Mouse (Mus musculus): ENCODE measurements at regions not wholly inside any gene's neighbourhood (a gene's known extent, or its start where the extent isn't known, plus 50 kb on each side); places are given as distances from the start of the nearest gene placed in this dataset.

- no peak for ATAC-seq (ENCODE audit: insufficient read depth)
- Histone ChIP-seq H3K4me2 (ENCODE audit: low read depth) (no peak overlapping the region), H3K4me1 (replicated peaks; ENCODE audit: control insufficient read depth in 2 of 2, insufficient read depth in 2 of 2, low read length in 1 of 2) (no peaks in the 10 kb centered on the region), H3K36me3 (replicated peaks; ENCODE audit: control insufficient read depth, insufficient read depth, low read depth) (no peaks in the 10 kb centered on the region), H3K4me3 (ENCODE audit: insufficient read depth in 1 of 2, low read depth in 2 of 2, low read length in 2 of 2) (no peak overlapping the region), H3K9ac (replicated peaks) (no peak overlapping the region), H3K9me3 (ENCODE audit: control insufficient read depth, low read length) (no peaks in the 10 kb centered on the region), H3K27me3 (ENCODE audit: control insufficient read depth, insufficient read depth, low read length) (no peaks in the 10 kb centered on the region), H3K27ac (no peak overlapping the region)
- no peak for DNase-seq (ENCODE audit: low read depth in 3 of 3, low spot score in 3 of 3)
- 73% methylated on average over 1 of the region's 1 CpGs for WGBS (ENCODE audit: insufficient replicate concordance)
- TF ChIP-seq CTCF (IDR thresholded peaks at IDR 0.05; ENCODE audit: low read depth) (no peak), EP300 (IDR thresholded peaks at IDR 0.05; ENCODE audit: low read depth) (no peak)
Observed at GRCm38 (mm10) chr16:75232133-75232532, 353.7 kb downstream of the Lipi start.

DNA sequence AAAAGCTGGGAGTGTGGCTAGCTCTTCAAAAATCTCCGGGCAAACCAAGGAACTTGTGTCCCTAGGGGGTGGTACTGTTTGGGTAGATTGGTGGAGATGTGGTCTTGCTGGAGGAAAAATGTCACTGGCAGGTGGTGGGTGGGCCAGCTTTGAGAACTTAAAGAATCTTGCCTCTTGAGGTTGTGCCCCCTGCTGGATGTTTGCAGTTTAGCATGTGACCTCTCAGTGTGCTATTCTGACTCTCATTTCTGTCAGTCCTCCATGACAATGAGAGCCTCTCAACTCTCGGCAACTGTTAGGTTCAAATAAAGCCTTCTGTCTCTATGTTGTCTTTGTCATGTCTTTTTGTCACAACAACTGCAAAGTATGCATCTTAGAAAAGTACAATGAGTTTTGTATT is 392.5 kb downstream of the Lipi start:
- TF ChIP-seq EP300 (IDR thresholded peaks at IDR 0.05; ENCODE audit: low read depth) (no peak), CTCF (IDR thresholded peaks at IDR 0.05; ENCODE audit: low read depth) (peak; percentile 18; the same call in 1 of the 2 replicates)
- ATAC-seq (ENCODE audit: insufficient read depth): no peak
- WGBS (ENCODE audit: insufficient replicate concordance): 53% methylated on average over 2 of the region's 2 CpGs
- Histone ChIP-seq H3K36me3 (replicated peaks; ENCODE audit: control insufficient read depth, insufficient read depth, low read depth) (no peaks in the 10 kb centered on the region), H3K4me3 (ENCODE audit: insufficient read depth in 1 of 2, low read depth in 2 of 2, low read length in 2 of 2) (no peak overlapping the region), H3K4me2 (ENCODE audit: low read depth) (no peak overlapping the region), H3K9me3 (ENCODE audit: control insufficient read depth, low read length) (no peaks in the 10 kb centered on the region), H3K9ac (replicated peaks) (no peak overlapping the region), H3K27me3 (ENCODE audit: control insufficient read depth, insufficient read depth, low read length) (no peaks in the 10 kb centered on the region), H3K4me1 (replicated peaks; ENCODE audit: control insufficient read depth in 2 of 2, insufficient read depth in 2 of 2, low read length in 1 of 2) (no peaks in the 10 kb centered on the region), H3K27ac (no peak overlapping the region)
- DNase-seq (ENCODE audit: low read depth in 3 of 3, low spot score in 3 of 3): no peak

DNA sequence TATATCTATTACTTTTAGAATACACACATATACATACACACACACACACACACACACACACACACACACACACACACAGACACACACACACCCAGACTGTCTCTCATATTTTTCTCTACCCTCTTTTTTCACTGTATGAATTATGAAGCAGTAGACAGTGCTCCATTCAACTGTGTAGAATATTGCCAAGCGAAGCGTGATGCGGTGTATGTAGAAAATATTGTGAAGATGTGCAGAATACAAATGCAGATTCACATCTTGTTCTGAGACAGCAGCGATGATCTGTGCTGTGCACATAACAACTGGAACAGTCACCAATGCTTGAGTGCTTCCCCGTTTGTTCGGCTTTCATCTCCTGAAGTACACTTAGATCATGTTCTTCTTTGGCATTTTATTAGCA is 395.5 kb downstream of the Lipi start:
- Histone ChIP-seq H3K4me2 (ENCODE audit: low read depth) (no peak overlapping the region), H3K27me3 (ENCODE audit: control insufficient read depth, insufficient read depth, low read length) (no peaks in the 10 kb centered on the region), H3K9me3 (ENCODE audit: control insufficient read depth, low read length) (no peaks in the 10 kb centered on the region), H3K27ac (no peak overlapping the region), H3K4me1 (replicated peaks; ENCODE audit: control insufficient read depth in 2 of 2, insufficient read depth in 2 of 2, low read length in 1 of 2) (no peaks in the 10 kb centered on the region), H3K36me3 (replicated peaks; ENCODE audit: control insufficient read depth, insufficient read depth, low read depth) (no peaks in the 10 kb centered on the region), H3K4me3 (ENCODE audit: insufficient read depth in 1 of 2, low read depth in 2 of 2, low read length in 2 of 2) (no peak overlapping the region), H3K9ac (replicated peaks) (no peak overlapping the region)
- DNase-seq (ENCODE audit: low read depth in 3 of 3, low spot score in 3 of 3): no peak
- WGBS (ENCODE audit: insufficient replicate concordance): 81% methylated on average over 6 of the region's 6 CpGs
- TF ChIP-seq CTCF (IDR thresholded peaks at IDR 0.05; ENCODE audit: low read depth): no peak
- TF ChIP-seq EP300 (IDR thresholded peaks at IDR 0.05; ENCODE audit: low read depth): no peak
- ATAC-seq (ENCODE audit: insufficient read depth): no peak

DNA sequence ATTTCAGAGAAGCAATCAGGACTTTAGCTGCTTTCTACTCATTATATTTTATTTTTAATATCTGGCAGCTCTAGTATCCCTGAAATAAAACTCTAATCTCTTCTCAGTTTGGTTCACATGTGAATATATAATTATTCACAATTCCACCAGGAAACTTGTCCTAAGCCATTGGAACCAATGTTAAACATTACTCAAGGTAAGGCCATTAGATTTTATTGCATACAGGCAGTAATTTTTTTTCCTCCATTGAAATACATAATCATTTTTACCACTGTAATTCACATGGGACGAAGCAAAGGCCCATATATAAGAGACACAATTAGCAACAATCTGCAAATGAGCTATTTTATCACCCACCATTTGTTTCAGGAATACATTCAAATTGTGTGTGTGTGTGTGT is 419.8 kb downstream of the Lipi start:
- no peak for DNase-seq (ENCODE audit: low read depth in 3 of 3, low spot score in 3 of 3)
- no peak for ATAC-seq (ENCODE audit: insufficient read depth)
- H3K9ac ChIP-seq (replicated peaks): no peak overlapping the region
- H3K27me3 ChIP-seq (ENCODE audit: control insufficient read depth, insufficient read depth, low read length): no peaks in the 10 kb centered on the region
- H3K4me3 ChIP-seq (ENCODE audit: insufficient read depth in 1 of 2, low read depth in 2 of 2, low read length in 2 of 2): no peak overlapping the region
- H3K9me3 ChIP-seq (ENCODE audit: control insufficient read depth, low read length): no peaks in the 10 kb centered on the region
- WGBS (ENCODE audit: insufficient replicate concordance): 58% methylated on average over 1 of the region's 1 CpGs
- no peaks in the 10 kb centered on the region for H3K36me3 ChIP-seq (replicated peaks; ENCODE audit: control insufficient read depth, insufficient read depth, low read depth)
- TF ChIP-seq EP300 (IDR thresholded peaks at IDR 0.05; ENCODE audit: low read depth) (no peak), CTCF (IDR thresholded peaks at IDR 0.05; ENCODE audit: low read depth) (no peak)
- H3K27ac ChIP-seq: no peak overlapping the region
- no peak overlapping the region for H3K4me2 ChIP-seq (ENCODE audit: low read depth)
- no peaks in the 10 kb centered on the region for H3K4me1 ChIP-seq (replicated peaks; ENCODE audit: control insufficient read depth in 2 of 2, insufficient read depth in 2 of 2, low read length in 1 of 2)

GRCm38 (mm10) chr16:75164969-75165726 is 420.7 kb downstream of the Lipi start:
- Histone ChIP-seq H3K4me2 (ENCODE audit: low read depth) (no peak overlapping the region), H3K27me3 (ENCODE audit: control insufficient read depth, insufficient read depth, low read length) (no peaks in the 10 kb centered on the region), H3K27ac (no peak overlapping the region), H3K9ac (replicated peaks) (no peak overlapping the region), H3K9me3 (ENCODE audit: control insufficient read depth, low read length) (no peaks in the 10 kb centered on the region), H3K4me3 (ENCODE audit: insufficient read depth in 1 of 2, low read depth in 2 of 2, low read length in 2 of 2) (no peak overlapping the region), H3K4me1 (replicated peaks; ENCODE audit: control insufficient read depth in 2 of 2, insufficient read depth in 2 of 2, low read length in 1 of 2) (no peaks in the 10 kb centered on the region), H3K36me3 (replicated peaks; ENCODE audit: control insufficient read depth, insufficient read depth, low read depth) (no peaks in the 10 kb centered on the region)
- ATAC-seq (ENCODE audit: insufficient read depth) (no peak), DNase-seq (ENCODE audit: low read depth in 3 of 3, low spot score in 3 of 3) (no peak)
- no peak for TF ChIP-seq EP300 (IDR thresholded peaks at IDR 0.05; ENCODE audit: low read depth)
- TF ChIP-seq CTCF (IDR thresholded peaks at IDR 0.05; ENCODE audit: low read depth): no peak
- 61% methylated on average over 6 of the region's 6 CpGs for WGBS (ENCODE audit: insufficient replicate concordance)
